Mouse (Mus musculus) heart, embryonic 14.5 days (tissue): Measurements from ENCODE around the gene Tbc1d7. TPM values are rescaled to one million over a fixed set of nuclear protein-coding genes. Genes with fewer than 3 reads are reported as not detected.

Source experiments
- ATAC-seq: fragments of 200-750 bp; cut with Nextera tagmentation; 2 replicates; pipeline ENCODE4 v1.8.0; 2017; ENCODE audit warnings: low read depth, moderate TSS enrichment; ENCODE audit not compliant: insufficient number of reproducible peaks, insufficient read depth, low FRiP score
- H3K27ac ChIP-seq, 2 experiments: fragments of 200-500 bp in 1 of 2; fragments of 300-500 bp in 1 of 2; sonication (generic) in 1 of 2; replicated peaks in 1 of 2; 2 replicates each; pipeline ENCODE4 v1.5.1; 2012 to 2014; ENCODE audit warnings: low read depth in 2 of 2, low read length in 2 of 2, control low read depth in 1 of 2, mild to moderate bottlenecking in 1 of 2, mixed read lengths in 1 of 2; ENCODE audit not compliant: control insufficient read depth in 1 of 2, insufficient read depth in 1 of 2
- H3K27me3 ChIP-seq: fragments of 300-500 bp; sonication (generic); 2 replicates; pipeline ENCODE4 v1.6.1; 2014; ENCODE audit warnings: mild to moderate bottlenecking, low read length, control low read depth; ENCODE audit not compliant: control insufficient read depth, insufficient read depth
- H3K36me3 ChIP-seq: fragments of 300-500 bp; sonication (generic); 2 replicates; pipeline ENCODE4 v1.6.1; 2014; ENCODE audit warnings: mild to moderate bottlenecking, control low read depth, low read length, mixed read lengths; ENCODE audit not compliant: control insufficient read depth, insufficient read depth
- H3K4me1 ChIP-seq, 2 experiments: fragments of 200-500 bp in 1 of 2; fragments of 300-500 bp in 1 of 2; sonication (generic) in 1 of 2; 2 replicates each; pipeline ENCODE4 v1.6.1; 2012 to 2014; ENCODE audit warnings: low read length in 2 of 2, control low read depth in 1 of 2, mixed read lengths in 1 of 2; ENCODE audit not compliant: control insufficient read depth in 2 of 2, insufficient read depth in 2 of 2
- H3K4me2 ChIP-seq: fragments of 300-500 bp; sonication (generic); 2 replicates; pipeline ENCODE4 v1.6.1; 2014; ENCODE audit warnings: mild to moderate bottlenecking, low read length
- H3K4me3 ChIP-seq, 2 experiments: fragments of 200-500 bp in 1 of 2; fragments of 300-500 bp in 1 of 2; sonication (generic) in 1 of 2; 2 replicates each; pipeline ENCODE4 v1.5.1; 2012 to 2014; ENCODE audit warnings: low read length in 2 of 2, mild to moderate bottlenecking in 2 of 2, control low read depth in 1 of 2, low read depth in 1 of 2, moderate library complexity in 1 of 2; ENCODE audit not compliant: control insufficient read depth in 1 of 2, insufficient read depth in 1 of 2
- H3K9ac ChIP-seq: fragments of 300-500 bp; sonication (generic); 2 replicates; pipeline ENCODE4 v1.6.1; 2014; ENCODE audit warnings: mild to moderate bottlenecking, low read length
- H3K9me3 ChIP-seq: fragments of 300-500 bp; sonication (generic); 2 replicates; pipeline ENCODE4 v1.6.1; 2016; ENCODE audit warnings: low read length, control low read depth; ENCODE audit not compliant: control insufficient read depth
- WGBS: fragments of 180-500 bp; shearing (Covaris S2); extraction: QIAGEN DNeasy Blood & Tissue Kit; methylation state at CpG from one replicate; pipeline ENCODE4 v1.1.7; 2014; 5-methylcytosine and 5-hydroxymethylcytosine counted together
- polyA plus RNA-seq: library from polyadenylated mRNA; unstranded; fragments of >200 nt; fragmentation: Nextera tagmentation; extraction: Ambion mirVana; gene quantifications from 2 replicates; pipeline ENCODE4 v1.2.1, GENCODE M21; 2014

Tbc1d7 gene
- polyA plus RNA-seq = 70.5 and 78.1 TPM in 2 replicates

DNA sequence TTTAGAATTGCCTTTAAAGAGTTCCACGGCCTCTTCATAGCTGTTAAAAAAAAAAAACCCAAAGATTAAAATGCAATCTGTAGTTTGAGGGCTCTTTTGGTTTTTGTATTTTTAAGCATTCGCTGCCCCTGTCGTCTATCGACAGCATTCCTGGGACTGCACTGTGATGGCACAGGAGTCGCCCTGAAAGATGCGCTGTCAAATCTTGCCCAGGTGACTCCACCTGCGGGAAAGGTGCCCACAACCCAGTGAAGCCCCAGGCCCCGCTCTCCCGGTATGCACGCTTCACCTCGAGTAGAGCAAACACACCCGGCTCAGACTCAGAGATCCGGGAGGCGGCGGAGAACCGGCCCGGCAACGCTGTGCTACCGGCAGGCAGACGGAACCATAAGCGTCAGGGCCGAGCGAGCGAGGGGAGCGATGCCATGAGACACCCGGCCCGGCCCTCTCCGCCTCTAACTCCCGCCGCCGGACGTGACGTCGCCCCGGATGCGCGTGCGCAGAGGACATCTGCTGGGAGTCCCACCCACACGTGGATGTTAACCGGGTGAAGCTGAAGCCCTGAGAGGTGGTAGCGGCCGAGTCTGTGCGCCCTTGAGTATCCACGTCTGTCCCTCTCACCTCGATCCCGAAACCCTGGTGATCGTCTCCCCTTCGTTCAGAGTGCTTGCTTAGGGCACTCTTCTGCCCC is at the start of gene Tbc1d7:
Gene Tbc1d7 (minus strand): TSS at position 482 of the 691 bp plus-strand sequence.
- H3K4me1 ChIP-seq = peaks cover 6 to 18% of the 10 kb centered on the region in 2 experiments
- H3K9me3 ChIP-seq = no peaks in the 10 kb centered on the region
- peak within 1 kb of the TSS; percentile 81 for H3K4me2 ChIP-seq
- under 1% methylated on average over 48 of the region's 48 CpGs for WGBS
- H3K9ac ChIP-seq = peak within 1 kb of the TSS; percentile 93
- peaks cover 27% of the 10 kb centered on the region for H3K36me3 ChIP-seq
- no peaks in the 10 kb centered on the region for H3K27me3 ChIP-seq
- H3K27ac ChIP-seq = peak within 1 kb of the TSS; percentile 74 to 87
- ATAC-seq = peak; percentile 94
- H3K4me3 ChIP-seq = peak within 1 kb of the TSS; percentile 81 to 86

DNA sequence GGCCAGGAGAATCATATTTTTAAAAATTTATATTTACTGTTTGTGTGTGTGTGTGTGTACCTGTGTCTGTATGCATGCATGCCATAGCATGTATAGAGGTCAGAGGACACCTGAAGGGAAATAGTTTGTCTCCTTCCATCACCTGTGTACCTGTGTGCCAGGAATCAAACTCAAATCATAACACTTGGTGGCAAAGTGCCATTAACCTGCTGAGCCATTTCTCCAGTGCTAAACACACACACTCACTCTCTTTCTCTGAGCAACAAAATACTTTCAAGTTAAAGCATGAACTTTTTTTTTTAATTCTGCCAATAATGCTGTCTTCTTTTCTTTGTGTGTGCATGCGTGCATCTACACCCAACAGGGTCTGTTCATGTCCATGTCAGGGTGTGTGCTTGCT is 49.3 kb upstream of the Tbc1d7 start:
- Histone ChIP-seq H3K4me1 (peaks cover 13 to 29% of the 10 kb centered on the region in 2 experiments), H3K4me3 (no peak overlapping the region), H3K27ac (no peak overlapping the region), H3K36me3 (no peaks in the 10 kb centered on the region), H3K9me3 (peaks cover 5% of the 10 kb centered on the region; the same call in 1 of the 2 replicates), H3K27me3 (no peaks in the 10 kb centered on the region), H3K9ac (no peak overlapping the region), H3K4me2 (no peak overlapping the region)
- ATAC-seq = no peak
- 95% methylated on average over 1 of the region's 1 CpGs for WGBS

GRCm38 (mm10) chr13:43218764-43219163 is 47.5 kb upstream of the Tbc1d7 start:
- no peak overlapping the region for H3K9ac ChIP-seq
- no peak for ATAC-seq
- no peak overlapping the region for H3K4me3 ChIP-seq
- peak overlapping the region in 1 of 2 experiments; percentile 33; a peak in 1 of 4 replicates for H3K27ac ChIP-seq
- H3K4me1 ChIP-seq = peaks cover 16 to 32% of the 10 kb centered on the region in 2 experiments
- H3K36me3 ChIP-seq = no peaks in the 10 kb centered on the region
- WGBS = 57% methylated on average over 4 of the region's 4 CpGs
- H3K9me3 ChIP-seq = no peaks in the 10 kb centered on the region
- H3K4me2 ChIP-seq = no peak overlapping the region
- H3K27me3 ChIP-seq = no peaks in the 10 kb centered on the region

- H3K36me3 ChIP-seq = no peaks in the 10 kb centered on the region
- H3K9ac ChIP-seq = peak overlapping the region; percentile 30; the same call in 1 of the 2 replicates
- ATAC-seq = no peak
- 56% methylated on average over 4 of the region's 4 CpGs for WGBS
- H3K4me2 ChIP-seq = no peak overlapping the region
- peak overlapping the region; percentile 2 to 33; a peak in 2 of 4 replicates for H3K27ac ChIP-seq
- H3K9me3 ChIP-seq = no peaks in the 10 kb centered on the region
- H3K27me3 ChIP-seq = no peaks in the 10 kb centered on the region
- peaks cover 12 to 27% of the 10 kb centered on the region in 2 experiments for H3K4me1 ChIP-seq
- no peak overlapping the region for H3K4me3 ChIP-seq
These were observed 47.0 kb upstream of the Tbc1d7 start for GRCm38 (mm10) chr13:43218284-43218683.

- H3K4me3 ChIP-seq = no peak overlapping the region
- no peak overlapping the region for H3K9ac ChIP-seq
- H3K36me3 ChIP-seq = no peaks in the 10 kb centered on the region
- no peak overlapping the region for H3K27ac ChIP-seq
- no peak overlapping the region for H3K4me2 ChIP-seq
- WGBS = 80% methylated on average over 4 of the region's 4 CpGs
- H3K27me3 ChIP-seq = no peaks in the 10 kb centered on the region
- peaks cover 12 to 29% of the 10 kb centered on the region in 2 experiments for H3K4me1 ChIP-seq
- no peak for ATAC-seq
- H3K9me3 ChIP-seq = no peaks in the 10 kb centered on the region
These were observed 46.4 kb upstream of the Tbc1d7 start for GRCm38 (mm10) chr13:43217686-43218085.

DNA sequence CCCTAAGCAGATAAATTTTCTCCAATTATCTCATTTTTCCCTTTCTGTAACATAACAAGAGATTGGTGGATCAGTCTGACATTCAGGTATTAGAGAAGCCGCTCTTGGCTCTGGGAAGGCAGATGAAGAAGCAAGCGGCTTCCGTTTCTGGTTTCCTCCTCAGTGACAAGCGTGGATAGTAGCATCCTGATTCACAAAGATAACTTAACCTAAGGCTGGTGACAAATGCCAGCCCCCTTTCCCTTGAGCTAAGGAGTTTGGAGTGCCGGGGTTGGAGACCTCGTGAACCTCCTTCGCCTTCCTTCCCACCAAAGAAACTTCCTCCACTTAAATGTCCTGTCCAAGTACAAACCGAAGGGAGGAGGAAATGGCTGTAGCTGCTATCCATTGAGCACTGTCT is 45.8 kb upstream of the Tbc1d7 start:
- ATAC-seq = no peak
- no peak overlapping the region for H3K4me3 ChIP-seq
- WGBS = 72% methylated on average over 8 of the region's 8 CpGs
- no peaks in the 10 kb centered on the region for H3K36me3 ChIP-seq
- H3K27ac ChIP-seq = no peak overlapping the region
- no peaks in the 10 kb centered on the region for H3K27me3 ChIP-seq
- H3K4me2 ChIP-seq = no peak overlapping the region
- peaks cover 17 to 35% of the 10 kb centered on the region in 2 experiments for H3K4me1 ChIP-seq
- H3K9me3 ChIP-seq = no peaks in the 10 kb centered on the region
- H3K9ac ChIP-seq = no peak overlapping the region

GRCm38 (mm10) chr13:43215994-43216706 is 44.8 kb upstream of the Tbc1d7 start:
- H3K9me3 ChIP-seq = no peaks in the 10 kb centered on the region
- H3K4me3 ChIP-seq = no peak overlapping the region
- H3K9ac ChIP-seq = no peak overlapping the region
- H3K27me3 ChIP-seq = no peaks in the 10 kb centered on the region
- peaks cover 19 to 35% of the 10 kb centered on the region in 2 experiments for H3K4me1 ChIP-seq
- H3K36me3 ChIP-seq = no peaks in the 10 kb centered on the region
- H3K27ac ChIP-seq = no peak overlapping the region
- H3K4me2 ChIP-seq = no peak overlapping the region
- ATAC-seq = no peak
- WGBS = 85% methylated on average over 9 of the region's 9 CpGs
